Mouse (Mus musculus): ENCODE measurements at regions not wholly inside any gene's neighbourhood (a gene's known extent, or its start where the extent isn't known, plus 50 kb on each side); places are given as distances from the start of the nearest gene placed in this dataset.

GRCm38 (mm10) chr13:35383000-35383623, 276.5 kb upstream of the Cdyl start:
- H3K36me3 ChIP-seq (ENCODE audit: inconsistent target) = no peaks in the 10 kb centered on the region
- H3K79me2 ChIP-seq (ENCODE audit: inconsistent target) = no peaks in the 10 kb centered on the region
- H3K27ac ChIP-seq = no peak overlapping the region
- no peak overlapping the region for H3K4me3 ChIP-seq (ENCODE audit: inconsistent target)
- WGBS (ENCODE audit: missing documents) = 60% methylated on average over 12 of the region's 12 CpGs

GRCm38 (mm10) chr13:35383624-35384018, 276.0 kb upstream of the Cdyl start:
- Histone ChIP-seq H3K79me2 (ENCODE audit: inconsistent target) (no peaks in the 10 kb centered on the region), H3K36me3 (ENCODE audit: inconsistent target) (no peaks in the 10 kb centered on the region), H3K4me3 (ENCODE audit: inconsistent target) (no peak overlapping the region), H3K27ac (no peak overlapping the region)
- WGBS (ENCODE audit: missing documents) = 71% methylated on average over 8 of the region's 8 CpGs

- Histone ChIP-seq H3K79me2 (ENCODE audit: inconsistent target) (no peaks in the 10 kb centered on the region), H3K27ac (0 out of 2 replicates have a peak overlapping the region, but pooled peaks have one; percentile 5), H3K4me3 (ENCODE audit: inconsistent target) (no peak overlapping the region), H3K36me3 (ENCODE audit: inconsistent target) (no peaks in the 10 kb centered on the region)
- 0% methylated on average over 1 of the region's 1 CpGs for WGBS (ENCODE audit: missing documents)
These were observed 271.3 kb upstream of the Cdyl start for GRCm38 (mm10) chr13:35388380-35388779.

- 49% methylated on average over 6 of the region's 6 CpGs for WGBS (ENCODE audit: missing documents)
- Histone ChIP-seq H3K36me3 (ENCODE audit: inconsistent target) (no peaks in the 10 kb centered on the region), H3K79me2 (ENCODE audit: inconsistent target) (no peaks in the 10 kb centered on the region), H3K4me3 (ENCODE audit: inconsistent target) (no peak overlapping the region), H3K27ac (no peak overlapping the region)
These were observed 269.7 kb upstream of the Cdyl start for GRCm38 (mm10) chr13:35389781-35390525.

GRCm38 (mm10) chr13:35390526-35390880, 269.1 kb upstream of the Cdyl start:
- Histone ChIP-seq H3K36me3 (ENCODE audit: inconsistent target) (no peaks in the 10 kb centered on the region), H3K79me2 (ENCODE audit: inconsistent target) (no peaks in the 10 kb centered on the region), H3K27ac (no peak overlapping the region), H3K4me3 (ENCODE audit: inconsistent target) (no peak overlapping the region)
- 95% methylated on average over 4 of the region's 4 CpGs for WGBS (ENCODE audit: missing documents)

- Histone ChIP-seq H3K27ac (no peak overlapping the region), H3K4me3 (ENCODE audit: inconsistent target) (no peak overlapping the region), H3K79me2 (ENCODE audit: inconsistent target) (no peaks in the 10 kb centered on the region), H3K36me3 (ENCODE audit: inconsistent target) (no peaks in the 10 kb centered on the region)
- 72% methylated on average over 6 of the region's 6 CpGs for WGBS (ENCODE audit: missing documents)
These were observed 267.5 kb upstream of the Cdyl start for GRCm38 (mm10) chr13:35392167-35392566.

GRCm38 (mm10) chr13:35395192-35395591, 264.4 kb upstream of the Cdyl start:
- WGBS (ENCODE audit: missing documents) = 54% methylated on average over 4 of the region's 4 CpGs
- H3K79me2 ChIP-seq (ENCODE audit: inconsistent target) = no peaks in the 10 kb centered on the region
- H3K36me3 ChIP-seq (ENCODE audit: inconsistent target) = no peaks in the 10 kb centered on the region
- H3K4me3 ChIP-seq (ENCODE audit: inconsistent target) = no peak overlapping the region
- no peak overlapping the region for H3K27ac ChIP-seq

- Histone ChIP-seq H3K79me2 (ENCODE audit: inconsistent target) (no peaks in the 10 kb centered on the region), H3K4me3 (ENCODE audit: inconsistent target) (no peak overlapping the region), H3K27ac (no peak overlapping the region), H3K36me3 (ENCODE audit: inconsistent target) (no peaks in the 10 kb centered on the region)
- 50% methylated on average over 5 of the region's 5 CpGs for WGBS (ENCODE audit: missing documents)
These were observed 264.0 kb upstream of the Cdyl start for GRCm38 (mm10) chr13:35395630-35396029.

- no peaks in the 10 kb centered on the region for H3K36me3 ChIP-seq (ENCODE audit: inconsistent target)
- no peak overlapping the region for H3K27ac ChIP-seq
- WGBS (ENCODE audit: missing documents) = 55% methylated on average over 2 of the region's 2 CpGs
- H3K4me3 ChIP-seq (ENCODE audit: inconsistent target) = no peak overlapping the region
- no peaks in the 10 kb centered on the region for H3K79me2 ChIP-seq (ENCODE audit: inconsistent target)
These were observed 262.5 kb upstream of the Cdyl start for GRCm38 (mm10) chr13:35397166-35397565.

- Histone ChIP-seq H3K4me3 (ENCODE audit: inconsistent target) (no peak overlapping the region), H3K79me2 (ENCODE audit: inconsistent target) (no peaks in the 10 kb centered on the region), H3K27ac (no peak overlapping the region), H3K36me3 (ENCODE audit: inconsistent target) (no peaks in the 10 kb centered on the region)
- WGBS (ENCODE audit: missing documents) = 99% methylated on average over 8 of the region's 8 CpGs
These were observed 261.4 kb upstream of the Cdyl start for GRCm38 (mm10) chr13:35398192-35398591.

- H3K36me3 ChIP-seq (ENCODE audit: inconsistent target) = no peaks in the 10 kb centered on the region
- H3K79me2 ChIP-seq (ENCODE audit: inconsistent target) = no peaks in the 10 kb centered on the region
- no peak overlapping the region for H3K4me3 ChIP-seq (ENCODE audit: inconsistent target)
- WGBS (ENCODE audit: missing documents) = 88% methylated on average over 2 of the region's 2 CpGs
- H3K27ac ChIP-seq = no peak overlapping the region
These were observed 256.8 kb upstream of the Cdyl start for GRCm38 (mm10) chr13:35402856-35403255.

GRCm38 (mm10) chr13:35404428-35404827, 255.2 kb upstream of the Cdyl start:
- no peaks in the 10 kb centered on the region for H3K79me2 ChIP-seq (ENCODE audit: inconsistent target)
- 63% methylated on average over 5 of the region's 5 CpGs for WGBS (ENCODE audit: missing documents)

GRCm38 (mm10) chr13:35405384-35405783, 254.2 kb upstream of the Cdyl start:
- no peaks in the 10 kb centered on the region for H3K36me3 ChIP-seq (ENCODE audit: inconsistent target)
- no peak overlapping the region for H3K4me3 ChIP-seq (ENCODE audit: inconsistent target)
- no peaks in the 10 kb centered on the region for H3K79me2 ChIP-seq (ENCODE audit: inconsistent target)
- H3K27ac ChIP-seq = no peak overlapping the region
- WGBS (ENCODE audit: missing documents) = 47% methylated on average over 1 of the region's 1 CpGs

More at GRCm38 (mm10) chr13:35404428-35404827, 255.2 kb upstream of the Cdyl start:
- Histone ChIP-seq H3K36me3 (ENCODE audit: inconsistent target) (no peaks in the 10 kb centered on the region), H3K27ac (no peak overlapping the region), H3K4me3 (ENCODE audit: inconsistent target) (no peak overlapping the region)

GRCm38 (mm10) chr13:35417500-35417899, 242.1 kb upstream of the Cdyl start:
- H3K4me3 ChIP-seq (ENCODE audit: inconsistent target) = no peak overlapping the region
- WGBS (ENCODE audit: missing documents) = 28% methylated on average over 4 of the region's 4 CpGs
- no peak overlapping the region for H3K27ac ChIP-seq
- no peaks in the 10 kb centered on the region for H3K79me2 ChIP-seq (ENCODE audit: inconsistent target)
- no peaks in the 10 kb centered on the region for H3K36me3 ChIP-seq (ENCODE audit: inconsistent target)

- Histone ChIP-seq H3K4me3 (ENCODE audit: inconsistent target) (no peak overlapping the region), H3K79me2 (ENCODE audit: inconsistent target) (no peaks in the 10 kb centered on the region), H3K36me3 (ENCODE audit: inconsistent target) (no peaks in the 10 kb centered on the region), H3K27ac (no peak overlapping the region)
- 87% methylated on average over 3 of the region's 3 CpGs for WGBS (ENCODE audit: missing documents)
These were observed 239.6 kb upstream of the Cdyl start for GRCm38 (mm10) chr13:35420076-35420475.

Data from macrophage (primary cell).